Mouse (Mus musculus) megakaryocyte progenitor cell, adult 5-6 weeks (primary cell): ENCODE results near the gene Tex264. TPM values are rescaled to one million over a fixed set of nuclear protein-coding genes. Genes with fewer than 3 reads are reported as not detected.

Experiments
- ATAC-seq: replicated peaks from 2 replicates; pipeline ENCODE4 v1.8.0; 2016; ENCODE audit warnings: mild to moderate bottlenecking, moderate TSS enrichment, inconsistent platforms; ENCODE audit not compliant: poor library complexity
- total RNA-seq, 2 experiments: library from RNA; stranded (forward) in 1 of 2; stranded (reverse) in 1 of 2; fragments of 157-497, 149-512 nt in 1 of 2; fragments of 200-1000 nt in 1 of 2; gene quantifications; 2 replicates each; pipeline versions ENCODE4 v1.2.3 to v1.2.4; 2015 to 2017

Tex264 gene
- total RNA-seq, 2 experiments from 2014 or later = 14.8 to 19.6 TPM

- ATAC-seq = no peak
Measured at GRCm38 (mm10) chr9:106610727-106611126, 75.0 kb downstream of the Tex264 start.

Other genes starting within 250 kb of the Tex264 start
- 13.7 TPM in 2 replicates for gene Acy1, start 247.6 kb downstream of the Tex264 start, total RNA-seq (2015)
- 27.2 and 31.3 TPM in 2 replicates for gene Acy1, start 247.6 kb downstream of the Tex264 start, total RNA-seq (2017)
- gene Abhd14b, start 238.5 kb downstream of the Tex264 start, total RNA-seq (2015) = 15.8 and 19.1 TPM in 2 replicates
- gene Abhd14b, start 238.5 kb downstream of the Tex264 start, total RNA-seq (2017) = 8.4 and 11.7 TPM in 2 replicates
- 21.3 and 23.4 TPM in 2 replicates for gene Abhd14a, start 238.2 kb downstream of the Tex264 start, total RNA-seq (2015)
- 27.3 and 30.2 TPM in 2 replicates for gene Abhd14a, start 238.2 kb downstream of the Tex264 start, total RNA-seq (2017)
- 0.91 and 1.7 TPM in 2 replicates for gene Pcbp4, start 232.6 kb downstream of the Tex264 start, total RNA-seq (2015)
- gene Pcbp4, start 232.6 kb downstream of the Tex264 start, total RNA-seq (2017) = 0.96 and 2.7 TPM in 2 replicates
- not detected in 2 replicates for gene Gpr62, start 220.0 kb downstream of the Tex264 start, total RNA-seq (2015)
- gene Gpr62, start 220.0 kb downstream of the Tex264 start, total RNA-seq (2017) = not detected in 2 replicates
- 18.9 and 21.3 TPM in 2 replicates for gene Rrp9, start 210.0 kb downstream of the Tex264 start, total RNA-seq (2015)
- gene Rrp9, start 210.0 kb downstream of the Tex264 start, total RNA-seq (2017) = 45.2 and 50.1 TPM in 2 replicates
- gene Parp3, start 209.0 kb downstream of the Tex264 start, total RNA-seq (2015) = 5.9 and 7.0 TPM in 2 replicates
- gene Parp3, start 209.0 kb downstream of the Tex264 start, total RNA-seq (2017) = 8.0 and 12.1 TPM in 2 replicates
- not detected in 2 replicates for gene Iqcf1, start 186.0 kb downstream of the Tex264 start, total RNA-seq (2015)
- not detected in 2 replicates for gene Iqcf1, start 186.0 kb downstream of the Tex264 start, total RNA-seq (2017)
- gene Iqcf5, start 171.4 kb downstream of the Tex264 start, total RNA-seq (2015) = not detected in 2 replicates
- not detected in 2 replicates for gene Iqcf5, start 171.4 kb downstream of the Tex264 start, total RNA-seq (2017)
- not detected in 2 replicates for gene Iqcf3, start 124.3 kb downstream of the Tex264 start, total RNA-seq (2015)
- gene Iqcf3, start 124.3 kb downstream of the Tex264 start, total RNA-seq (2017) = not detected in 2 replicates
- not detected in 2 replicates for gene Iqcf4, start 114.9 kb downstream of the Tex264 start, total RNA-seq (2015)
- gene Iqcf4, start 114.9 kb downstream of the Tex264 start, total RNA-seq (2017) = not detected in 2 replicates
- not detected in 2 replicates for gene Iqcf6, start 59.3 kb downstream of the Tex264 start, total RNA-seq (2015)
- gene Iqcf6, start 59.3 kb downstream of the Tex264 start, total RNA-seq (2017) = not detected in 2 replicates
- gene Grm2, start 29.8 kb downstream of the Tex264 start, total RNA-seq (2015) = not detected in 2 replicates
- gene Grm2, start 29.8 kb downstream of the Tex264 start, total RNA-seq (2017) = not detected in 2 replicates
- gene Rad54l2, start 103.3 kb upstream of the Tex264 start, total RNA-seq (2015) = 11.4 and 12.8 TPM in 2 replicates
- 11.0 and 19.8 TPM in 2 replicates for gene Rad54l2, start 103.3 kb upstream of the Tex264 start, total RNA-seq (2017)
- gene Dcaf1, start 135.9 kb upstream of the Tex264 start, total RNA-seq (2015) = 67.7 and 74.1 TPM in 2 replicates
- 38.1 and 50.1 TPM in 2 replicates for gene Dcaf1, start 135.9 kb upstream of the Tex264 start, total RNA-seq (2017)
- 20.3 and 22.6 TPM in 2 replicates for gene Rbm15b, start 201.5 kb upstream of the Tex264 start, total RNA-seq (2015)
- gene Rbm15b, start 201.5 kb upstream of the Tex264 start, total RNA-seq (2017) = 23.7 and 26.1 TPM in 2 replicates
- 619 and 658 TPM in 2 replicates for gene Manf, start 206.1 kb upstream of the Tex264 start, total RNA-seq (2015)
- 405 and 458 TPM in 2 replicates for gene Manf, start 206.1 kb upstream of the Tex264 start, total RNA-seq (2017)